Mouse (Mus musculus) ES-E14 (cell line): ENCODE measurements around the gene Ccnl1.

Experiments used
- CHD2 ChIP-seq: IDR thresholded peaks from 2 replicates; pipeline ENCODE4 v1.6.1; 2014; ENCODE audit warnings: mild to moderate bottlenecking, low read depth, low read length, inconsistent platforms
- HCFC1 ChIP-seq: IDR thresholded peaks from 2 replicates; pipeline ENCODE4 v1.6.1; 2012; ENCODE audit warnings: low read length, inconsistent platforms, borderline replicate concordance; ENCODE audit not compliant: insufficient read depth
- MAFK ChIP-seq: IDR thresholded peaks from 2 replicates; pipeline ENCODE4 v1.6.1; 2014; ENCODE audit warnings: mild to moderate bottlenecking, low read depth, low read length, inconsistent platforms; ENCODE audit not compliant: insufficient read depth
- ZC3H11A ChIP-seq: IDR thresholded peaks from 2 replicates; pipeline ENCODE4 v1.6.1; 2012; ENCODE audit warnings: low read depth, mild to moderate bottlenecking, inconsistent platforms, low read length, borderline replicate concordance

DNA sequence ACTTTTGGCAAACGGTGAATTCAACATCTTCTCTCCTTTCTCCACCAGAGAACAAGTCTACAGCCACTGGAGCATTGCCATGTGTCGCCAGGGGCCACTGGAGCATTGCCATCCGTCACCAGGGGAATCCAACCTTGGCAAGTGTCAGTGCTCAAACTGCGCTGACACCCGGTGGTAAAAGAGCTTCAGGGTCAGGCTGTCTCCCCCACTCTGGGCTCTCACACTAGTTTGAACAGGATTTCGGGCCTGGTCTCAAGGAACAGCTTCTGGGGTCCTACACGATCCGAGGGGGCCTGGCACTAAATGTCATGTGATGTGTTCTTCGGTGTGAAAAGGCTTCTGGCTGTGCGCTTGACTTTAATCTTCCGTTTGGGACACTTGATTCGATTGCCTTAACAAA, 21.7 kb downstream of the Ccnl1 start:
- no peak for TF ChIP-seq CHD2
- no peak for TF ChIP-seq ZC3H11A
- TF ChIP-seq HCFC1, result no peak
- no peak for TF ChIP-seq MAFK
